10 mouse cellular contexts compared by ENCODE assay signal in the genomic region with DNA sequence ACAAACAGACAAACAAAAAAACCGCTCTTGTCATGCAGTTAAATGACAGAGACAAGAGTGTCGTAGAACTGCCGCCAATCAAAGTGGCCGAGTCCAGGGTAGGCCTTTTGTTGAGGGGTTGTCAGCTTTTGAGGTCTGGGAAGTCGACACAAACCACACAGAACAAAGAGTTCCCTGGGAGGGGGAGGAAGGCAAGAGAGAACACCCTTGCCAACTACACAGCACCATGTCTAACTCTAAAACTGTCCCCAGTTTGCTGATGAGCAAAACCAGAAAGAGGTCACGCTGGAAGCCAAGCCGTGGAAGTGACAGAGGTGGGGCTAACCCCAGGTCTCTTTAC.
A peak's percentile ranks its signal among the peaks of the same experiment; 100 is the strongest.
DNase-seq lines count a peak whose midpoint lies in the region; ATAC-seq and TF ChIP-seq lines count a peak whose summit lies in the region.
"Had no signal": no experiment of that assay in that cellular context is flagged by ENCODE, and none has a peak within 500 bp of the region (broad histone marks: within the 10 kb centered on the region; RNA-seq: fewer than 3 reads in every experiment).

No protein-coding gene starts in this region.

- 48% methylated on average over 7 of the region's 7 CpGs for WGBS in lung, embryonic 15.5 days
- 50% methylated on average over 7 of the region's 7 CpGs for WGBS in lung, postnatal 0 days
- WGBS in forebrain, embryonic 16.5 days, result 14% methylated on average over 7 of the region's 7 CpGs
- 45% methylated on average over 7 of the region's 7 CpGs for WGBS in limb, embryonic 15.5 days
- 18% methylated on average over 7 of the region's 7 CpGs for WGBS in neural tube, embryonic 13.5 days

- H3K4me2 ChIP-seq in lung, embryonic 15.5 days, result no peak overlapping the region
- H3K4me2 ChIP-seq in lung, postnatal 0 days (replicated peaks; ENCODE audit: low read depth, low read length), result no peak overlapping the region
- no peak overlapping the region for H3K4me2 ChIP-seq in forebrain, embryonic 16.5 days (ENCODE audit: low read length)
- no peak overlapping the region for H3K4me2 ChIP-seq in limb, embryonic 15.5 days
- H3K4me2 ChIP-seq in neural tube, embryonic 13.5 days, result no peak overlapping the region

- DNase-seq in lung, postnatal 0 days (ENCODE audit: low spot score), result no peak
- no peak for DNase-seq in urinary bladder, postnatal 10 days (ENCODE audit: low spot score)
- DNase-seq in kidney, postnatal 36 days, result no peak
- no peak for DNase-seq in kidney, adult 18-20 months
- DNase-seq: gastrocnemius, postnatal 25 days; lung, adult 2 months had no signal

- no peaks in the 10 kb centered on the region for H3K36me3 ChIP-seq in lung, embryonic 15.5 days
- H3K36me3 ChIP-seq in lung, postnatal 0 days (ENCODE audit: insufficient read depth, low read length), result no peaks in the 10 kb centered on the region
- H3K36me3 ChIP-seq in forebrain, embryonic 16.5 days (ENCODE audit: control insufficient read depth, insufficient read depth), result no peaks in the 10 kb centered on the region
- no peaks in the 10 kb centered on the region for H3K36me3 ChIP-seq in limb, embryonic 15.5 days
- no peaks in the 10 kb centered on the region for H3K36me3 ChIP-seq in neural tube, embryonic 13.5 days

- no peak overlapping the region for H3K4me3 ChIP-seq in lung, embryonic 15.5 days
- H3K4me3 ChIP-seq in lung, postnatal 0 days (ENCODE audit: low read depth, low read length), result no peak overlapping the region
- H3K4me3 ChIP-seq in forebrain, embryonic 16.5 days (replicated peaks; ENCODE audit: low read length), result no peak overlapping the region
- no peak overlapping the region for H3K4me3 ChIP-seq in limb, embryonic 15.5 days
- H3K4me3 ChIP-seq in neural tube, embryonic 13.5 days, result no peak overlapping the region

- no peaks in the 10 kb centered on the region for H3K27me3 ChIP-seq in lung, embryonic 15.5 days
- H3K27me3 ChIP-seq in lung, postnatal 0 days (replicated peaks; ENCODE audit: insufficient read depth, low read length), result no peaks in the 10 kb centered on the region
- no peaks in the 10 kb centered on the region for H3K27me3 ChIP-seq in forebrain, embryonic 16.5 days (replicated peaks; ENCODE audit: control insufficient read depth, insufficient read depth, low read length)
- no peaks in the 10 kb centered on the region for H3K27me3 ChIP-seq in limb, embryonic 15.5 days
- H3K27me3 ChIP-seq in neural tube, embryonic 13.5 days, result no peaks in the 10 kb centered on the region

- ATAC-seq in lung, embryonic 15.5 days (ENCODE audit: borderline replicate concordance, extremely low read depth, low FRiP score, low TSS enrichment), result 0 out of 2 replicates have a peak, but pooled peaks have one; percentile 8
- ATAC-seq in lung, postnatal 0 days, result no peak
- peak; percentile 45; the same call in 1 of the 2 replicates for ATAC-seq in forebrain, embryonic 16.5 days
- no peak for ATAC-seq in limb, embryonic 15.5 days (ENCODE audit: insufficient number of reproducible peaks, low FRiP score, low TSS enrichment, low read depth)
- ATAC-seq in neural tube, embryonic 13.5 days (ENCODE audit: low read depth), result peak; percentile 62; the same call in 1 of the 2 replicates

- no peaks in the 10 kb centered on the region for H3K9me3 ChIP-seq in lung, embryonic 15.5 days
- H3K9me3 ChIP-seq in lung, postnatal 0 days (ENCODE audit: low read length), result no peaks in the 10 kb centered on the region
- no peaks in the 10 kb centered on the region for H3K9me3 ChIP-seq in forebrain, embryonic 16.5 days (ENCODE audit: control insufficient read depth, low read length)
- no peaks in the 10 kb centered on the region for H3K9me3 ChIP-seq in limb, embryonic 15.5 days
- H3K9me3 ChIP-seq in neural tube, embryonic 13.5 days, result no peaks in the 10 kb centered on the region

- H3K9ac ChIP-seq in lung, embryonic 15.5 days, result no peak overlapping the region
- no peak overlapping the region for H3K9ac ChIP-seq in lung, postnatal 0 days (replicated peaks; ENCODE audit: low read depth)
- peak overlapping the region; percentile 26; the same call in 1 of the 2 replicates for H3K9ac ChIP-seq in forebrain, embryonic 16.5 days (replicated peaks; ENCODE audit: low read depth, low read length)
- no peak overlapping the region for H3K9ac ChIP-seq in limb, embryonic 15.5 days
- H3K9ac ChIP-seq in neural tube, embryonic 13.5 days, result 0 out of 2 replicates have a peak overlapping the region, but pooled peaks have one; percentile 45

- TF ChIP-seq CTCF in lung, postnatal 0 days (IDR thresholded peaks at IDR 0.05), result no peak

- TF ChIP-seq EP300 in lung, postnatal 0 days (IDR thresholded peaks at IDR 0.05), result no peak

- H3K27ac ChIP-seq in lung, embryonic 15.5 days, result no peak overlapping the region
- H3K27ac ChIP-seq in lung, postnatal 0 days (ENCODE audit: low read length), result no peak overlapping the region
- peak overlapping the region; percentile 69 for H3K27ac ChIP-seq in forebrain, embryonic 16.5 days (ENCODE audit: low read length)
- H3K27ac ChIP-seq in limb, embryonic 15.5 days, result peak overlapping the region; percentile 55
- H3K27ac ChIP-seq in neural tube, embryonic 13.5 days (replicated peaks), result peak overlapping the region; percentile 52

- H3K4me1 ChIP-seq in lung, embryonic 15.5 days, result peaks cover 24% of the 10 kb centered on the region
- H3K4me1 ChIP-seq in lung, postnatal 0 days (ENCODE audit: insufficient read depth, low read depth, low read length), result no peaks in the 10 kb centered on the region
- H3K4me1 ChIP-seq in forebrain, embryonic 16.5 days (replicated peaks; ENCODE audit: control insufficient read depth, insufficient read depth, low read length), result peaks cover 25% of the 10 kb centered on the region
- H3K4me1 ChIP-seq in limb, embryonic 15.5 days, result peaks cover 19% of the 10 kb centered on the region
- peaks cover 26% of the 10 kb centered on the region for H3K4me1 ChIP-seq in neural tube, embryonic 13.5 days (replicated peaks)

Comparison
In these comparisons a context has a peak if more than half of its experiments do, and no peak if none do; other contexts are left out.
1. ATAC-seq: peak in lung, embryonic 15.5 days (single experiment), forebrain, embryonic 16.5 days (single experiment) and neural tube, embryonic 13.5 days (single experiment); none in lung, postnatal 0 days (single experiment) and limb, embryonic 15.5 days (single experiment).
2. H3K27ac ChIP-seq: peak in forebrain, embryonic 16.5 days (single experiment), limb, embryonic 15.5 days (single experiment) and neural tube, embryonic 13.5 days (single experiment); none in lung, embryonic 15.5 days (single experiment) and lung, postnatal 0 days (single experiment).
3. H3K9ac ChIP-seq: peak in forebrain, embryonic 16.5 days (single experiment) and neural tube, embryonic 13.5 days (single experiment); none in lung, embryonic 15.5 days (single experiment), lung, postnatal 0 days (single experiment) and limb, embryonic 15.5 days (single experiment).